Mouse (Mus musculus) skeletal muscle tissue, adult 2 months (tissue): ENCODE measurements around the gene Ubap1.

ENCODE experiments used
- DNase-seq: peaks from one replicate; pipeline ENCODE4 v3.0.0-alpha.2; 2012; ENCODE audit warnings: low read depth, low spot score

The Ubap1 gene

GRCm38 (mm10) chr4:41416966-41417365, 68.2 kb downstream of the Ubap1 start:
- DNase-seq, result no peak

GRCm38 (mm10) chr4:41438931-41439330, 90.1 kb downstream of the Ubap1 start:
- DNase-seq, result no peak
